Mouse (Mus musculus): Measurements from ENCODE around the gene Thop1.

Thop1 gene

DNA sequence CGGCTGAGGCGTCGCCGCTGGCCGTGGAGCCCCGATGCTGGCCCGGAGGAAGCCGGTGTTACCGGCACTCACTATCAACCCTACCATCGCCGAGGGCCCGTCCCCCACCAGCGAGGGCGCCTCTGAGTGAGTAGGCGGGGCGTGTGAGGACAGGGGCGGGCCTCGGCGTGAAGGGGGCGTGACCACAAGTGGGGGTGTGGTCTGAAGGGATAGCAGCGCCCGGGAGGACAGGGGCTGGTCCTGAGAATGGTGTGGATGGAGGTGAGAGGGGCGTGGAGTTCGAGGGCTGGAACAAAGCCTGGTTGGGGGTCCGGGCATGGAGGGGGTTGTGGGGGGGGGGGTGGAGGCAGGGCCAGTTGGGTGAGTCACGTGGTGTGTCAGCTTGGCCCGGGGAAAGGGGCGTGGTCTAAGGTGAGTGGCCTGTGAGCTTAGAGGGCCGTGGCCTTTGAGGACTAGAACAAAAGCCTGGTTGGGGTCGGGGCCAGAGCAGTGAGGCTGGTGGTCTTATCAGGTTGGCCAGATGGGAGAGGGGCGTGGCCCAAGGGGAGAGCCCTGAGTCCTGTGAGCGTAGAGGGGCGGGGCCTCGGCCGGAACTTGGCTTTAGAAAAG, 36.4 kb downstream of the Thop1 start:
- in situ Hi-C loops (cut with MboI, MseI): no loop called here

- in situ Hi-C loops (cut with MboI, MseI): no loop called here
These were observed 43.1 kb downstream of the Thop1 start for GRCm38 (mm10) chr10:81112946-81113345.

- in situ Hi-C loops (cut with MboI, MseI): no loop called here
These were observed 49.8 kb downstream of the Thop1 start for GRCm38 (mm10) chr10:81119625-81120024.

DNA sequence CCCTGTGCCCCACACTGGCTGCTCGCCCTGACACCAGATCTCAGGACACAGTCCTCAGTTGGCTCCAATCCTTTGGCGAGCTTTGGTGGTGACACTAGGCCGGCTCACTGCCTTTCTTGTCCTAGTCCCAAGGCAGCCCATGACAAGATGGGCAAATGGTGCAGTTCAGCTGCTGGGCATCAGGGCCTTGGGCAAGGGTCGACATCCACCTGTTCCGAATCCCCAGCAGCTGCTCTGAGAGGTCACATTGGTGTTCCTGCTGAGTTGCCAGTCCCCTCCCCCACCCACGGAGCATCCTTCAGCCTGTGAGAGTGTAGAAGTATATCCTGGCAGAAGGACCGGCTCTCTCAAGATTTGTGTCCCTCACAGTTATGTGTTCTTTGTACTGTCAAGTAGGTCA, 50.8 kb downstream of the Thop1 start:
- in situ Hi-C loops (cut with MboI, MseI): no loop called here

DNA sequence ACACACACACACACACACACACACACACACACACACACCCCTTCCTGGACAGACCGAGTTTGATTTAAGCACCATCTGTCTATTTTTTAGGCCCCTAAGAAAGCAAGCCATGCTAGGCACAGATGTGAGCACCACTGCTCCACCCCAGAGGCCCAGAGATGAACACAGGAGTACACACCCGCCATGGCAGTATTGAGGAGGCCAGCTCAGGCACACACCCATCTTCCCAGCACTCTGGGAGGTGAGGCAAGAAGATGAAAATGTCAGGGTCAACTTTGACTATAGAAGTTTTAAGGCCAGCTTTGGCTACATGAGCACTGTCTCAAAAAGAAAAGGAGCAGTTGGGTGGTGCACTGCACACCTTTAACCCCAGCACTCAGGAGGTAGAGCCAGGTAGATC, 53.1 kb downstream of the Thop1 start:
- in situ Hi-C loops (cut with MboI, MseI): no loop called here

- in situ Hi-C loops (cut with MboI, MseI): no loop called here
These were observed 53.7 kb downstream of the Thop1 start for GRCm38 (mm10) chr10:81123500-81123899.
